Mouse (Mus musculus) ES-Bruce4 (cell line): ENCODE data around the gene Ptpn12.

Experiments used
- CTCF ChIP-seq: IDR thresholded peaks from one replicate; pipeline ENCODE4 v1.8.1; 2011; ENCODE audit warnings: low read depth, low read length
- EP300 ChIP-seq: IDR thresholded peaks from 2 replicates; pipeline ENCODE4 v1.6.1; 2011; ENCODE audit warnings: low read depth, low read length; ENCODE audit not compliant: insufficient read depth

- no peak for TF ChIP-seq EP300
- TF ChIP-seq CTCF, result no peak
These were observed 25.5 kb downstream of the Ptpn12 start for GRCm38 (mm10) chr5:21030226-21030625.
